Mouse (Mus musculus): Measurements from ENCODE around the gene Serpini1. TPM values are rescaled to one million over a fixed set of nuclear protein-coding genes. Genes with fewer than 3 reads are reported as not detected.

The Serpini1 gene
- polyA plus RNA-seq, 1 experiment from 2014 or later: 201 TPM

GRCm38 (mm10) chr3:75692088-75692487 lies 134.7 kb downstream of the Serpini1 start:
- no peak overlapping the region for H3K4me3 ChIP-seq (ENCODE audit: low read depth, low read length)
- H3K27me3 ChIP-seq (ENCODE audit: control insufficient read depth, insufficient read depth, low read length): no peaks in the 10 kb centered on the region
- H3K9ac ChIP-seq (replicated peaks; ENCODE audit: low read depth, low read length): no peak overlapping the region
- H3K36me3 ChIP-seq (ENCODE audit: control insufficient read depth, insufficient read depth, low read length): no peaks in the 10 kb centered on the region
- H3K4me2 ChIP-seq (ENCODE audit: low read depth, low read length): no peak overlapping the region
- no peak for ATAC-seq (ENCODE audit: low read depth)
- 81% methylated on average over 1 of the region's 1 CpGs for WGBS
- H3K9me3 ChIP-seq (ENCODE audit: control insufficient read depth, low read length): no peaks in the 10 kb centered on the region
- no peaks in the 10 kb centered on the region for H3K4me1 ChIP-seq (ENCODE audit: control insufficient read depth, insufficient read depth, low read length)
- H3K27ac ChIP-seq (ENCODE audit: low read depth, low read length): no peak overlapping the region

Other genes starting within 250 kb of the Serpini1 start
- 0.15 TPM in 1 of 2 replicates, not detected in the other for gene Wdr49, start 75.4 kb upstream of the Serpini1 start, polyA plus RNA-seq (2014; fragmentation: Nextera tagmentation; extraction: Ambion mirVana)
- gene Pdcd10, start 691 bp upstream of the Serpini1 start, polyA plus RNA-seq (2014; fragmentation: Nextera tagmentation; extraction: Ambion mirVana): 93.0 and 94.7 TPM in 2 replicates
- gene Gm29133, start 190.7 kb downstream of the Serpini1 start, polyA plus RNA-seq (2014; fragmentation: Nextera tagmentation; extraction: Ambion mirVana): not detected in 2 replicates

All from neural tube, embryonic 14.5 days (tissue).